Mouse (Mus musculus): ENCODE measurements around the gene St3gal3. TPM values are rescaled to one million over a fixed set of nuclear protein-coding genes. Genes with fewer than 3 reads are reported as not detected.

Gene St3gal3
- polyA plus RNA-seq, 1 experiment = 8.1 TPM

DNA sequence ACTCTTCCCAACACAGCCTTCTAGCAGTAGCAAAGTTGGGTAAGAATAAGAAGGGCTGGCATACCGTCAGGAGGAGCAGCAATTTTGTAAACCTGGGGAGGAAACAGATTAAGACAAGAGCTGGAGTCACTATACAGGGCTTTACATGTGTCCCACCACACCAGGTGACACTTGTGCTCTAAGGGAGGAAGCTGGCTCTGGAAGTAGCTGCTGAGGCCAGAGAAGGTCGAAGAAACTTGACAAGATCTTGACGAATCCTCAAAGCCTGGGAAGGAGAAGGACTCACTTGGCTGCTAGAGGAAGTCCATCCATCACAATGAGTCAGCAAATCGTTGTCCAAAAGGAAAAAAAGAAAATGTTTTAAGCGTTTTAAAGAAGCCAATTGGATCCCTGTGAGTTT lies 218.3 kb downstream of the St3gal3 start:
- peaks cover 3% of the 10 kb centered on the region; the same call in 1 of the 2 replicates for H3K36me3 ChIP-seq (ENCODE audit: control insufficient read depth, insufficient read depth, low read length)
- no peak overlapping the region for H3K27ac ChIP-seq (ENCODE audit: insufficient read depth, low read depth, low read length)
- H3K27me3 ChIP-seq (ENCODE audit: control insufficient read depth, insufficient read depth, low read length) = no peaks in the 10 kb centered on the region
- 63% methylated on average over 5 of the region's 5 CpGs for WGBS
- TF ChIP-seq CTCF (IDR thresholded peaks at IDR 0.05; ENCODE audit: extremely low read depth, insufficient read length, insufficient replicate concordance, low read depth, low read length) (no peak), POLR2A (IDR thresholded peaks at IDR 0.05; ENCODE audit: low read depth, low read length) (no peak)
- H3K4me3 ChIP-seq (ENCODE audit: low read depth, low read length) = no peak overlapping the region
- peaks cover 18% of the 10 kb centered on the region for H3K4me1 ChIP-seq (ENCODE audit: control insufficient read depth, insufficient read depth, insufficient read length, low read length)

GRCm38 (mm10) chr4:117915489-117916105 lies 219.1 kb downstream of the St3gal3 start:
- peak overlapping the region; percentile 90 for H3K4me3 ChIP-seq (ENCODE audit: low read depth, low read length)
- peaks cover 18% of the 10 kb centered on the region for H3K4me1 ChIP-seq (ENCODE audit: control insufficient read depth, insufficient read depth, insufficient read length, low read length)
- no peak overlapping the region for H3K27ac ChIP-seq (ENCODE audit: insufficient read depth, low read depth, low read length)
- H3K27me3 ChIP-seq (ENCODE audit: control insufficient read depth, insufficient read depth, low read length) = no peaks in the 10 kb centered on the region
- H3K36me3 ChIP-seq (ENCODE audit: control insufficient read depth, insufficient read depth, low read length) = peaks cover 3% of the 10 kb centered on the region; the same call in 1 of the 2 replicates
- TF ChIP-seq POLR2A (IDR thresholded peaks at IDR 0.05; ENCODE audit: low read depth, low read length) (no peak), CTCF (IDR thresholded peaks at IDR 0.05; ENCODE audit: extremely low read depth, insufficient read length, insufficient replicate concordance, low read depth, low read length) (no peak)
- under 1% methylated on average over 19 of the region's 19 CpGs for WGBS

DNA sequence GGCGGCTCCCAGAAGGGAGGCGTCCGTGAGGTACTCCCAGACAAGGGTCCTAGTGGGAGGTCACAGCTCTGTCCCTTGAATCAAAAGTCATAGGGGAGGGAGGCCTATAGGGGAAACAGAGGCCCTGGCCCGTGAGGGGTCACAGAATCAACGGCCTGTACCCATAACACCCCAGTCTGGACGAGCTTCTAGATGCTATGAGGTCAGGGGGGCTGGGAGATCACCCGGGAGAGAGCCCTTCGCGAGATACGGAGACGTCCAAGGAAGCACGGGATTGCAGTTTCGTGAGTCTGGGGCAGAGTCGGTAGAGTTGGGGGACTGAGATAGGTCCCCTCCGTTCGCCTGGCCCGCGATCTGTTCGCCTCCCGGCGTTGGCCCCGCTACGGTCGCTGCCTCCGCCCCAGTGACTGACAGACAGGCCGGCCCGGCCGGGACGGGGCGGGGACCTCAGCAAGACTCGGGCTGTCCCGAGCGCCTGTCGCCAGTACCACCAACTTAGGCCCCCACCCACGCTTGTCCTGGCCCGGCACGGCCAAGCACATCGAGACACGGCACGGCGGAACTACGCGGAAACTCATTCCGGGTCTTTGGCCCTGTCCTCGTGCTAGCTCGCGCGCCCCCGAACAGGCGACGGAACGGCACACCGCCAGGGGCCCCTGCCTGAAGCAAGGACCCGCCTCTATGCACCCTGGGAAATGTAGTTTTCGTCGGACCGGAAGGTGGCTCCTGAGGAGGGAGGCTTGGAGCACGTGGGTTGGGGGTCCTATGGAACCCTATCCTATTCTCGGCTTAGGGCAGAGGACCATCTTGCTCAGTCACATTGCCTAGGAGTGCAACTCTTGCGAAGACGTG lies 219.9 kb downstream of the St3gal3 start, which contains the start of gene Ipo13:
TSS of gene Ipo13 (minus strand) at position 409 of the 852 bp plus-strand sequence.
- Histone ChIP-seq H3K36me3 (ENCODE audit: control insufficient read depth, insufficient read depth, low read length) (peaks cover 3% of the 10 kb centered on the region; the same call in 1 of the 2 replicates), H3K4me1 (ENCODE audit: control insufficient read depth, insufficient read depth, insufficient read length, low read length) (peaks cover 18% of the 10 kb centered on the region), H3K27ac (ENCODE audit: insufficient read depth, low read depth, low read length) (peak within 1 kb of the TSS; percentile 73), H3K27me3 (ENCODE audit: control insufficient read depth, insufficient read depth, low read length) (no peaks in the 10 kb centered on the region), H3K4me3 (ENCODE audit: low read depth, low read length) (peak within 1 kb of the TSS; percentile 90)
- 0 out of 2 replicates have a peak, but pooled peaks have one; percentile 16 for TF ChIP-seq CTCF (IDR thresholded peaks at IDR 0.05; ENCODE audit: extremely low read depth, insufficient read length, insufficient replicate concordance, low read depth, low read length)
- peak; percentile 37; the same call in 1 of the 2 replicates for TF ChIP-seq POLR2A (IDR thresholded peaks at IDR 0.05; ENCODE audit: low read depth, low read length)
- WGBS = under 1% methylated on average over 61 of the region's 61 CpGs

- Histone ChIP-seq H3K27ac (ENCODE audit: insufficient read depth, low read depth, low read length) (no peak overlapping the region), H3K4me3 (ENCODE audit: low read depth, low read length) (peak overlapping the region; percentile 90), H3K27me3 (ENCODE audit: control insufficient read depth, insufficient read depth, low read length) (no peaks in the 10 kb centered on the region), H3K36me3 (ENCODE audit: control insufficient read depth, insufficient read depth, low read length) (peaks cover 3% of the 10 kb centered on the region; the same call in 1 of the 2 replicates), H3K4me1 (ENCODE audit: control insufficient read depth, insufficient read depth, insufficient read length, low read length) (peaks cover 18% of the 10 kb centered on the region)
- 5% methylated on average over 8 of the region's 8 CpGs for WGBS
- no peak for TF ChIP-seq POLR2A (IDR thresholded peaks at IDR 0.05; ENCODE audit: low read depth, low read length)
- no peak for TF ChIP-seq CTCF (IDR thresholded peaks at IDR 0.05; ENCODE audit: extremely low read depth, insufficient read length, insufficient replicate concordance, low read depth, low read length)
Measured at GRCm38 (mm10) chr4:117914031-117914430, 220.7 kb downstream of the St3gal3 start.

DNA sequence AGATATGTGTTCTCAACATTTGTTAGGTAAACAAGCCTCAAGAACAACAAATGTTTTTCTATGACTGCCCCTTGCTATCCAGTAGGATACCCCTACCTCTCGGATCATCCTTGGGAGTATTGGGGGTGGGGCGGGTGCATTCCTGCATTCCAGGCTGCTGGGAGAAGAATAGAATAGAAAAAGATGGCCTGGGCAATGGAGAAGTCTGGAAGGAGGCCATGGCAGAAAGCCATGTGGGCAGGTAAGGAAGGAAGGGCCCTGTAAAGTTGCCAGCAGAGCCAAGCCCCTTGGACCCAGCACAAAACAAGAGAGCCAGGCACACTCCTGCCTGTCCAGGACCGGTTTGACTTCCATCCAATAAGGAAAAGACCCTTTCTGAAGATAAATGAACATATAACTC lies 221.3 kb downstream of the St3gal3 start:
- no peak overlapping the region for H3K27ac ChIP-seq (ENCODE audit: insufficient read depth, low read depth, low read length)
- H3K4me3 ChIP-seq (ENCODE audit: low read depth, low read length) = no peak overlapping the region
- no peaks in the 10 kb centered on the region for H3K27me3 ChIP-seq (ENCODE audit: control insufficient read depth, insufficient read depth, low read length)
- 16% methylated on average over 3 of the region's 3 CpGs for WGBS
- TF ChIP-seq CTCF (IDR thresholded peaks at IDR 0.05; ENCODE audit: extremely low read depth, insufficient read length, insufficient replicate concordance, low read depth, low read length) = no peak
- no peak for TF ChIP-seq POLR2A (IDR thresholded peaks at IDR 0.05; ENCODE audit: low read depth, low read length)
- peaks cover 18% of the 10 kb centered on the region for H3K4me1 ChIP-seq (ENCODE audit: control insufficient read depth, insufficient read depth, insufficient read length, low read length)
- peaks cover 3% of the 10 kb centered on the region; the same call in 1 of the 2 replicates for H3K36me3 ChIP-seq (ENCODE audit: control insufficient read depth, insufficient read depth, low read length)

GRCm38 (mm10) chr4:117912685-117913273 lies 221.9 kb downstream of the St3gal3 start:
- Histone ChIP-seq H3K4me1 (ENCODE audit: control insufficient read depth, insufficient read depth, insufficient read length, low read length) (peaks cover 15% of the 10 kb centered on the region), H3K27ac (ENCODE audit: insufficient read depth, low read depth, low read length) (no peak overlapping the region), H3K36me3 (ENCODE audit: control insufficient read depth, insufficient read depth, low read length) (peaks cover 3% of the 10 kb centered on the region; the same call in 1 of the 2 replicates), H3K27me3 (ENCODE audit: control insufficient read depth, insufficient read depth, low read length) (no peaks in the 10 kb centered on the region), H3K4me3 (ENCODE audit: low read depth, low read length) (no peak overlapping the region)
- WGBS = 71% methylated on average over 7 of the region's 7 CpGs
- TF ChIP-seq CTCF (IDR thresholded peaks at IDR 0.05; ENCODE audit: extremely low read depth, insufficient read length, insufficient replicate concordance, low read depth, low read length) = no peak
